Mouse (Mus musculus): Measurements from ENCODE around the gene Klhl5.

DNA sequence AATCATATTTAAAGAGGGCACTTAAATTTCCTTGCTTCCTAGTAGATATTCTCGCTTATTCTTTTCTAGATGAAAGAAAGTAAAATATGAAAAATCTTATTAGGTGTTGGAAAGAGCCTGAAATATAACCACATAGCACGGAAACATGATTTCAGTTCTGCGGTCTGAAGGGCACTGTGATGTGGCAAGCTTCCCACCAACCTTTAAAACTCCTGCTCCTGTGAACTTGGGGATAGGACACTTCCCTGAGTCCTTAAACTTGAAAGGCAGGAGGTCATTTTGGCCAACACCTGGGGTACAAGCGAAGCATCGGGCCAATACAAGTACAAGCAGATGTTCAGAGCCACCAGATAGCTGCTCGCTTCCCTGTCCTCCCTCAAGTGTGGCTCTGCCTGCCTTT lies 42.4 kb downstream of the Klhl5 start:
- TF ChIP-seq CTCF (IDR thresholded peaks at IDR 0.05; ENCODE audit: low read depth, low read length) (no peak), EP300 (IDR thresholded peaks at IDR 0.05; ENCODE audit: insufficient read depth, low read depth, low read length) (no peak), POLR2A (IDR thresholded peaks at IDR 0.05; ENCODE audit: insufficient read depth, low read length) (no peak)

Data from ES-Bruce4 (cell line).